Mouse (Mus musculus) ES-E14 (cell line): ENCODE measurements around the gene Ap4e1. TPM values are rescaled to one million over a fixed set of nuclear protein-coding genes. Genes with fewer than 3 reads are reported as not detected.
"Not testable (repeated sequence)": the region's sequence is repeated elsewhere in the genome, so short reads cannot be mapped to it uniquely, and the experiment has no call there.

Source experiments
- DNase-seq: peaks from one replicate; pipeline ENCODE4 v3.0.0-alpha.2; 2013; ENCODE audit warnings: low read depth, low spot score
- H3K27ac ChIP-seq: 2 replicates; pipeline ENCODE4 v1.5.1; 2012; ENCODE audit warnings: low read depth, mild to moderate bottlenecking, low read length, moderate library complexity, mixed read lengths; ENCODE audit not compliant: poor library complexity, insufficient read depth, severe bottlenecking
- H3K36me3 ChIP-seq: 2 replicates; pipeline ENCODE4 v1.6.1; 2012; ENCODE audit warnings: mild to moderate bottlenecking, low read length, moderate library complexity, mixed read lengths; ENCODE audit not compliant: control insufficient read depth, poor library complexity, insufficient read depth, severe bottlenecking
- H3K4me1 ChIP-seq, 2 experiments: fragments of 150-350 bp in 1 of 2; sonication (generic) in 1 of 2; 2 replicates each; pipeline ENCODE4 v1.6.1; 2012; ENCODE audit warnings: low read length in 2 of 2, mild to moderate bottlenecking in 1 of 2, mixed read lengths in 1 of 2; ENCODE audit not compliant: control insufficient read depth in 2 of 2, insufficient read depth in 2 of 2, poor library complexity in 1 of 2
- H3K4me3 ChIP-seq, 2 experiments: fragments of 150-350 bp in 1 of 2; sonication (generic) in 1 of 2; 2 replicates each; pipeline ENCODE4 v1.5.1; 2012; ENCODE audit warnings: low read length in 2 of 2, low read depth in 1 of 2, mild to moderate bottlenecking in 1 of 2, mixed read lengths in 1 of 2; ENCODE audit not compliant: insufficient read depth in 1 of 2, poor library complexity in 1 of 2, severe bottlenecking in 1 of 2
- H3K9ac ChIP-seq: 2 replicates; pipeline ENCODE4 v1.6.1; 2012; ENCODE audit warnings: low read depth, mild to moderate bottlenecking, low read length, mixed read lengths; ENCODE audit not compliant: poor library complexity, insufficient read depth, severe bottlenecking
- H3K9me3 ChIP-seq: fragments of 150-350 bp; sonication (generic); 2 replicates; pipeline ENCODE4 v1.6.1; 2012; ENCODE audit warnings: low read depth, mild to moderate bottlenecking, low read length; ENCODE audit not compliant: control insufficient read depth, insufficient read depth
- CHD2 ChIP-seq: IDR thresholded peaks from 2 replicates; pipeline ENCODE4 v1.6.1; 2014; ENCODE audit warnings: mild to moderate bottlenecking, low read depth, low read length, inconsistent platforms
- HCFC1 ChIP-seq: IDR thresholded peaks from 2 replicates; pipeline ENCODE4 v1.6.1; 2012; ENCODE audit warnings: low read length, inconsistent platforms, borderline replicate concordance; ENCODE audit not compliant: insufficient read depth
- MAFK ChIP-seq: IDR thresholded peaks from 2 replicates; pipeline ENCODE4 v1.6.1; 2014; ENCODE audit warnings: mild to moderate bottlenecking, low read depth, low read length, inconsistent platforms; ENCODE audit not compliant: insufficient read depth
- ZC3H11A ChIP-seq: IDR thresholded peaks from 2 replicates; pipeline ENCODE4 v1.6.1; 2012; ENCODE audit warnings: low read depth, mild to moderate bottlenecking, inconsistent platforms, low read length, borderline replicate concordance
- ZNF384 ChIP-seq: IDR thresholded peaks from 2 replicates; pipeline ENCODE4 v1.6.1; 2012; ENCODE audit warnings: low read depth, low read length, inconsistent platforms
- in situ Hi-C, 2 experiments: fragments of 600-800 bp; cut with MboI; formaldehyde crosslinking; loops; one replicate each; pipeline ENCODE4 v1.15.1; 2025; ENCODE audit warnings: low sequenced_read_pairs in 2 of 2, inconsistent platforms in 1 of 2; ENCODE audit not compliant: unreplicated experiment in 2 of 2
- total RNA-seq: library from RNA; depleted of rRNA; stranded (reverse); fragments of 300-350 nt; gene quantifications from 2 replicates; pipeline ENCODE4 v1.2.3, GENCODE M21; 2012

Ap4e1 gene
- total RNA-seq, 1 experiment, result 14.4 TPM

- 0 out of 2 replicates have a peak, but pooled peaks have one; percentile 20 for TF ChIP-seq HCFC1
- no peak for TF ChIP-seq ZC3H11A
- no peak for TF ChIP-seq MAFK
- TF ChIP-seq CHD2, result no peak
- no peak for TF ChIP-seq ZNF384
- Histone ChIP-seq H3K36me3 (no peaks in the 10 kb centered on the region), H3K27ac (peak within 1 kb of the TSS; percentile 60), H3K9me3 (no peaks in the 10 kb centered on the region), H3K4me1 (peaks cover 0 to 6% of the 10 kb centered on the region in 2 experiments; a peak in 1 of 4 replicates), H3K4me3 (peak within 1 kb of the TSS; percentile 83 to 88), H3K9ac (peak within 1 kb of the TSS; percentile 94)
- in situ Hi-C loops, result no loop called here
- peak; percentile 89 for DNase-seq
These were observed 61.9 kb downstream of the Ap4e1 start, which contains the start of gene Blvra for GRCm38 (mm10) chr2:127070435-127070841. Gene Blvra, plus strand, starts transcription at chr2:127070665.

- H3K9me3 ChIP-seq, result no peaks in the 10 kb centered on the region
- H3K36me3 ChIP-seq, result no peaks in the 10 kb centered on the region
- 0 out of 2 replicates have a peak overlapping the region, but pooled peaks have one; percentile 54 for H3K27ac ChIP-seq
- H3K4me1 ChIP-seq, result peaks cover 0 to 6% of the 10 kb centered on the region in 2 experiments; a peak in 1 of 4 replicates
- H3K4me3 ChIP-seq, result peak overlapping the region; percentile 83 to 88
- DNase-seq, result peak; percentile 8
- TF ChIP-seq ZC3H11A (no peak), CHD2 (no peak), HCFC1 (no peak), MAFK (no peak), ZNF384 (no peak)
- peak overlapping the region; percentile 94 for H3K9ac ChIP-seq
- in situ Hi-C loops, result no loop called here
These were observed 62.4 kb downstream of the Ap4e1 start for GRCm38 (mm10) chr2:127070879-127071278.

DNA sequence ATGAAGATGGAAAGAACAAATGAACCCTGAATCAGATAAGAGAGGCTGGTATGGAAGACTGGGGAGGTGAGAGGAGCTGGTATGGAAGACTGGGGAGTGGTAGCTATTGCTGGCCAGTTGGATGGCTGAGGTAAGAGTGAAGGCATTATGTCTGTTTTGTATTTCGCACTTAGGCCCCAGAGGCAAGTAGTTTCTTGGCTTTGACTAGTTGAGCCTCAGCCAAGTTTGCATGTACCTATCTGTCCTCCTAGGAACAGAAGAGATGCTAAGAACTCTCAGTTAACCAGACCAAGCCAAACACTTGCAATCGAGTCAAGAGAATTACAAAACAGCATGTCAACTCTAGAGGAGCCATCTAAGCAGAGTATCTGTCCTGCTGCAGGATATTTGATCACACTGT is 65.6 kb downstream of the Ap4e1 start:
- H3K27ac ChIP-seq, result no peak overlapping the region
- no peaks in the 10 kb centered on the region for H3K9me3 ChIP-seq
- DNase-seq, result no peak
- no peaks in the 10 kb centered on the region for H3K36me3 ChIP-seq
- no peak overlapping the region for H3K4me3 ChIP-seq
- no peak overlapping the region for H3K9ac ChIP-seq
- in situ Hi-C loops, result no loop called here
- TF ChIP-seq ZNF384 (no peak), ZC3H11A (no peak), CHD2 (no peak), HCFC1 (no peak), MAFK (no peak)
- peaks cover 0 to 7% of the 10 kb centered on the region in 2 experiments; a peak in 1 of 4 replicates for H3K4me1 ChIP-seq

DNA sequence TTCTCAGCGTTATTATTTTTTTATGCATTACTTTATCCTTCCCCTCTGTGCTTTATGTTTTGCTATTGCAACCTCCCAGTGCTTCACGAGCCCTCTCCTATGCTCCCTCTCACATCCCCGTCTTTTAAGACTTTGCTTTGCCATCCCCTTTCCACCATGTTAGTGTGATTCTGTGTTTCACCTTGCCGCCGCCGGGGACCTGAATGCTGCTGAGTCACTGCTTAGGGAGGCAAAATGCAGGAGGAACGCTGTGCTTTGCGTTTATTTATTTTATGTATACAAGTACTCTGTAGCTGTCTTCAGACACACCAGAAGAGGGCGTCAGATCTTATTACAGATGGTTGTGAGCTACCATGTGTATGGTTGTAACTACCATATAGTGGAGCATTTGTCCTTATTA is 69.1 kb downstream of the Ap4e1 start:
- Histone ChIP-seq H3K4me3 (no peak overlapping the region), H3K9ac (no peak overlapping the region), H3K4me1 (peaks cover 0 to 3% of the 10 kb centered on the region in 2 experiments; a peak in 1 of 4 replicates), H3K9me3 (no peaks in the 10 kb centered on the region), H3K27ac (no peak overlapping the region), H3K36me3 (no peaks in the 10 kb centered on the region; the same call in 1 of the 2 replicates)
- TF ChIP-seq MAFK (peak; percentile 89), ZC3H11A (no peak)
- in situ Hi-C loops, result no loop called here
- no peak for DNase-seq

DNA sequence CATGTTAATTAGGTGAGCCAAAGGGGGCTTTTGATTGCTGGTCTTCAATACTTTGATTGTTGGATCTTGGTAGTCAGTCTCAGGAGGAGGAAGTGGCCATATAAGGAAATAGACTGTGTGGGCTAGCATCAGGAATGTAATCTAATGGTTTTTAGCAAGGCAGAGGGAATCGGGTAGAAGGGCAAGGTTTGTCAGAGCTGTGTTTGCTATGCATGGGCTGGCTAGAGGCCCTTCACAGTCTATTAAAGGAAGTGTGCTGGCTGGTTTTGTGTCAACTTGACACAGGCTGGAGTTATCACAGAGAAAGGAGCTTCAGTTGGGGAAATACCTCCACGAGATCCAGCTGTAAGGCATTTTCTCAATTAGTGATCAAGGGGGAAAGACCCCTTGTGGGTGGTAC is 70.5 kb downstream of the Ap4e1 start:
- in situ Hi-C loops, H3K27ac ChIP-seq, H3K4me3 ChIP-seq, H3K9me3 ChIP-seq, DNase-seq, H3K9ac ChIP-seq, H3K36me3 ChIP-seq, H3K4me1 ChIP-seq: not testable (repeated sequence)
